Mouse (Mus musculus) G1E (cell line): ENCODE measurements around the gene Polh.

ENCODE experiments used
- CTCF ChIP-seq: IDR thresholded peaks from 2 replicates; pipeline ENCODE4 v1.5.1; 2012; ENCODE audit warnings: low read depth, low read length, inconsistent platforms, mixed read lengths
- GATA1 ChIP-seq: IDR thresholded peaks from 2 replicates; pipeline ENCODE4 v1.6.1; 2012; ENCODE audit warnings: borderline replicate concordance, low read length, inconsistent platforms, mixed read lengths
- POLR2AphosphoS5 ChIP-seq: IDR thresholded peaks from 2 replicates; pipeline ENCODE4 v1.6.1; 2012; ENCODE audit warnings: low read depth, low read length, inconsistent platforms; ENCODE audit not compliant: insufficient replicate concordance
- TAL1 ChIP-seq: conservative IDR thresholded peaks from 2 replicates; pipeline ENCODE4 v1.6.1; 2012; ENCODE audit warnings: low read depth, low read length, inconsistent platforms, mixed read lengths

- TF ChIP-seq CTCF: no peak
- no peak for TF ChIP-seq TAL1
- TF ChIP-seq POLR2AphosphoS5: no peak
- TF ChIP-seq GATA1: no peak
Measured at GRCm38 (mm10) chr17:46154336-46154735, 48.1 kb downstream of the Polh start.
